Mouse (Mus musculus): ENCODE data around the gene Masp1. TPM values are rescaled to one million over a fixed set of nuclear protein-coding genes. Genes with fewer than 3 reads are reported as not detected.

The Masp1 gene
- polyA plus RNA-seq (2015; fragmentation: Nextera tagmentation; extraction: Ambion mirVana) = 0.31 and 0.45 TPM in 2 replicates

DNA sequence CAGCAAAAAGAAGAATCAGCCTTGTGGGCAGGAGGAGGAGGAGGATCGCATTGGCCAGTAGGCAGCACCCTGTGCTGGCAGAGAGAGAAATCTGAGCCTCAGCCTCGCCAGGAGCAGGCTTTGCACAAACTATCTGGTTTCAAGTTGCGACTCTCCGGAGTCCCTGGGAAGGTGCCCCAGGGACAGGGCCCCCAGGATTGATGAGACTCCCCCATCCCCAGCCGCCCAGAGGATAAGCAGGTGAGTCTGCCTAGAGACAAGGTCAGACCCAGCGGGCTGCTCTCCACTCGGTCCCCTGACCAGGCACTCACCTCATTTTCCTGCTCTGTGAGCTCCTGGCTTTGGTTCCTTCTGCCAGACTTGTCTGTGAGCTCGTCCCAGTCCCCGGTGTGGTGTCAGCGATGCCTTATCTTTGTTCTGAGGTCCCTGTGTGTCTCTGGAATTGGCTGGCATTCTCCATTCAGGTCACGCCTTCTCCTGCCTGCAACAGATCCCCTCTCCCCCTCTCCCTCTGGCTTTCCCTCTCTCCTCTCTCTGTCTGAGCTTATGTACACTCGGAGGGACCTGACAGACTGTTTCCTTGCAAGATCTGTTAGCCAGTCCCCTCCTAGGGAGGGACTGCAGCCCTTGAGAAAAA lies at the start of gene Masp1, which contains the start of gene Rtp4:
Gene Masp1, minus strand, starts transcription at position 581 of the 637 bp plus-strand sequence.
Gene Rtp4, plus strand, starts transcription at position 57 of the 637 bp plus-strand sequence.

DNA sequence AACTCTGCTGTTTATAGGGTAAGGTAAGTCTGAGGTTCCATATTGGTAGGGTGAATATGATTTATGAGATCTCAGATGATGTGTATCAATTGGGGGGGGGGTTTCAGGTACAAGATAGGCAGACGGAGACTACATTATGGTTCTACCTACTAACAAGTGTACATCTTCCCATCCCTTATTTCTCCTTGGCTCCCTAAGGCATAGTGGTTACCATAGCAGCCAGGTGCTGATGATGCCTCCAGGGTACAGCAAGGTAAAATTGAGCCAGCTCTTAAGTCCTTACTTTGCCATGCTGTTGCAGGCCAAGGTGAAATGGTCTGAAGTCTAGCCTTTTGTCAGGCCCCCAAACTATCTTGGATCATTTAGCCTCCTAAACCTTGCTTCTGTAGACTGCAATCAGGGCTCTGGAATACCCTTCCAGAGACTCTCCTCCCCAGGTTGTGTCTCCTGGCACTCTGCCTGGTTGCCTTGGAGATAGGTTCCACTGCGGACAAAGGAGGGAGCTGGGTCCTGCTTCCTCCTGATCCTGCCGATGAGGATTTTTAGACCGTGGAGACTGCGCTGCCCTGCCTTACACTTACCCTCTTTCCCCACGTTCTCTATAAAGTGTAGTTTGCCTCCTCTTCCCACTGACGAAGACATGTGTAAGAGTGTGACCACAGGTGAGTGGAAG lies 91.8 kb downstream of the Masp1 start, which contains the start of gene Rtp1:
Gene Rtp1, plus strand, starts transcription at position 487 of the 673 bp plus-strand sequence.

Other genes with a start within 250 kb of the Masp1 start
- not detected in 2 replicates for gene Rtp1, start 91.7 kb downstream of the Masp1 start, polyA plus RNA-seq (2015; fragmentation: Nextera tagmentation; extraction: Ambion mirVana)
- 21.7 and 39.7 TPM in 2 replicates for gene Rtp4, start 524 bp downstream of the Masp1 start, polyA plus RNA-seq (2015; fragmentation: Nextera tagmentation; extraction: Ambion mirVana)

All from spleen, postnatal 0 days (tissue).